Mouse (Mus musculus): ENCODE measurements at regions not wholly inside any gene's neighbourhood (a gene's known extent, or its start where the extent isn't known, plus 50 kb on each side); places are given as distances from the start of the nearest gene placed in this dataset.

- Histone ChIP-seq H3K9ac (replicated peaks) (no peak overlapping the region), H3K9me3 (no peaks in the 10 kb centered on the region), H3K4me1 (replicated peaks) (no peaks in the 10 kb centered on the region), H3K4me2 (no peak overlapping the region), H3K27me3 (no peaks in the 10 kb centered on the region), H3K4me3 (replicated peaks) (no peak overlapping the region), H3K36me3 (no peaks in the 10 kb centered on the region), H3K27ac (no peak overlapping the region)
- no peak for ATAC-seq (ENCODE audit: insufficient number of reproducible peaks, insufficient read depth, low FRiP score, low TSS enrichment, low read depth)
- 82% methylated on average over 11 of the region's 11 CpGs for WGBS
These were observed 140.4 kb upstream of the Nsun2 start for GRCm38 (mm10) chr13:69392917-69393827.

DNA sequence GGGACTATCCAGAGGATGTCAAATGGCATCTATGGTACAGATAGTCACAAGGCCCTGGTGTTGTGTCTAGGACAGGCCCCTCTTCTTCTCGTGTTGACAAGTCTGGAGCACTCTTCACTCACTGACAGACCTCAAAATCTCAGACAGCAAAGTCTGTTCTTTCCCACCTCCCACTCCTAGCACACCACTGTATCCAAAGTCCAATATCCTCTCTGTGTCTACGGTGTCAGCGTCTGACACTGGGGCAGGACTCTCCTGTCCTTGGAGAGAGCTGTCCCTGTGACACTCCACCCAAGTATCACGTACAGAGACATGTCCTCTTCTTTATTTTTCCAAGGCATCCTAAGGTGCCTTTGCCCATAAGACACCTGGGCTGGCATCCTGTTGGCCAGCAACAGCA is 139.0 kb upstream of the Nsun2 start:
- Histone ChIP-seq H3K27ac (no peak overlapping the region), H3K4me3 (replicated peaks) (no peak overlapping the region), H3K27me3 (no peaks in the 10 kb centered on the region), H3K4me2 (no peak overlapping the region), H3K36me3 (no peaks in the 10 kb centered on the region), H3K9ac (replicated peaks) (no peak overlapping the region), H3K4me1 (replicated peaks) (no peaks in the 10 kb centered on the region), H3K9me3 (no peaks in the 10 kb centered on the region)
- no peak for ATAC-seq (ENCODE audit: insufficient number of reproducible peaks, insufficient read depth, low FRiP score, low TSS enrichment, low read depth)
- WGBS: 89% methylated on average over 4 of the region's 4 CpGs

DNA sequence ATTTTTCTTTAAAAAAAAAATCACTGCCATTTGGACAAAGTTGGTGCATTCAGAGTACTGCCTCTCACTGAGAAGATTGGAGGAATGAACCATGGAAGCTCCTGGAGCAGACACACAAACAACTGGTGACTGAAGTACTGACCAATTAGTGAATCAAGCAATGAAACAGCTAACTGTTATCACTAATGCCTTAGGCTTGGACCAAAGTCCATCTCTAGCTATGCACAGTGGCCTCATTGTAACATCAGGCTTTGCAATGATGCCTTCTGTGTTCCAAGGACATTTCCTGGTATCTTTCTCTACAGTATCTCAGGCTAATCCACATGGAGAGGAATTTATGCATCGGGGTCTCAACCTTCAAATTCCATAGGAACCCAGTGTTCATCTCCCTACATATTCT is 123.2 kb upstream of the Nsun2 start:
- no peak overlapping the region for H3K4me2 ChIP-seq
- no peak overlapping the region for H3K4me3 ChIP-seq (replicated peaks)
- no peaks in the 10 kb centered on the region for H3K4me1 ChIP-seq (replicated peaks)
- H3K36me3 ChIP-seq: no peaks in the 10 kb centered on the region
- H3K9ac ChIP-seq (replicated peaks): no peak overlapping the region
- H3K27ac ChIP-seq: no peak overlapping the region
- ATAC-seq (ENCODE audit: insufficient number of reproducible peaks, insufficient read depth, low FRiP score, low TSS enrichment, low read depth): no peak
- H3K9me3 ChIP-seq: peaks cover 2% of the 10 kb centered on the region; the same call in 1 of the 2 replicates
- WGBS: 84% methylated on average over 1 of the region's 1 CpGs
- no peaks in the 10 kb centered on the region for H3K27me3 ChIP-seq

- Histone ChIP-seq H3K4me3 (replicated peaks) (no peak overlapping the region), H3K27ac (no peak overlapping the region), H3K36me3 (no peaks in the 10 kb centered on the region), H3K4me1 (replicated peaks) (no peaks in the 10 kb centered on the region), H3K27me3 (no peaks in the 10 kb centered on the region), H3K4me2 (no peak overlapping the region), H3K9ac (replicated peaks) (no peak overlapping the region), H3K9me3 (peaks cover 2% of the 10 kb centered on the region; the same call in 1 of the 2 replicates)
- 75% methylated on average over 7 of the region's 7 CpGs for WGBS
- no peak for ATAC-seq (ENCODE audit: insufficient number of reproducible peaks, insufficient read depth, low FRiP score, low TSS enrichment, low read depth)
These were observed 118.7 kb upstream of the Nsun2 start for GRCm38 (mm10) chr13:69414813-69415212.

GRCm38 (mm10) chr13:69416726-69417125 is 116.8 kb upstream of the Nsun2 start:
- ATAC-seq (ENCODE audit: insufficient number of reproducible peaks, insufficient read depth, low FRiP score, low TSS enrichment, low read depth): no peak
- H3K9ac ChIP-seq (replicated peaks): no peak overlapping the region
- no peaks in the 10 kb centered on the region for H3K27me3 ChIP-seq
- H3K36me3 ChIP-seq: no peaks in the 10 kb centered on the region
- 79% methylated on average over 2 of the region's 2 CpGs for WGBS
- no peaks in the 10 kb centered on the region for H3K9me3 ChIP-seq
- H3K27ac ChIP-seq: no peak overlapping the region
- no peak overlapping the region for H3K4me3 ChIP-seq (replicated peaks)
- no peaks in the 10 kb centered on the region for H3K4me1 ChIP-seq (replicated peaks)
- no peak overlapping the region for H3K4me2 ChIP-seq

DNA sequence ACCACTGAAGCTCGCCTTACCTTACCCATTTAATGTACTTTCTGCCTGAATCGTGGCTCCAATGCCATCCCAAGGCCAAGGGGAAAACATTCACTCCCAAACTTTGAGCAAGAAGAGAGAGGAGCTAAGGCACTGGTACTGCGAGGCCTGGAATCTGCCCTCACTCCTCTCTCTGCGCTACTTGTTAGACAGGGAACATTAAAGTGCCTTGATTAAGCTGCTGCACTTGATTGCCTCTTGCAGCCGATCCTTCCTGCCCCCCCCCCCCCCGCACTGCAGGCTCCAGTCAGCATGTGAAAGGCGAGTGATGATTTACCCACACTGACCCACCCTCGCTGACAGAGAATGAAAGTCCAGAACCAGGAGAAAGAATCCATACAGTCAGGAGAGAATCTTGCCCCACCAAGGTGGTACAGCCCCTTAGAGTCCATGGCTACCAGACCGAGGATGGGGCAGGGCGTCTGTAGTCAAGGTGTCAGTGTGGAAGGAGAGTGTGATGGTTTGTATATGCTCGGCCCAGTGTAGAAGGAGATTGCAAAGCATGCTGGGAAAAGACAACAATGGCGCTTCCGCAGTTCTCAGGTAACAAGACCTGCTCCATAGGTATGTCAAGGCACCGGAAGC is 115.6 kb upstream of the Nsun2 start:
- H3K27ac ChIP-seq: no peak overlapping the region
- ATAC-seq (ENCODE audit: insufficient number of reproducible peaks, insufficient read depth, low FRiP score, low TSS enrichment, low read depth): no peak
- no peak overlapping the region for H3K4me3 ChIP-seq (replicated peaks)
- WGBS: 72% methylated on average over 13 of the region's 14 CpGs
- no peak overlapping the region for H3K9ac ChIP-seq (replicated peaks)
- no peak overlapping the region for H3K4me2 ChIP-seq
- no peaks in the 10 kb centered on the region for H3K27me3 ChIP-seq
- H3K9me3 ChIP-seq: no peaks in the 10 kb centered on the region
- no peaks in the 10 kb centered on the region for H3K36me3 ChIP-seq
- no peaks in the 10 kb centered on the region for H3K4me1 ChIP-seq (replicated peaks)

GRCm38 (mm10) chr13:69420166-69420565 is 113.4 kb upstream of the Nsun2 start:
- Histone ChIP-seq H3K36me3 (no peaks in the 10 kb centered on the region), H3K9me3 (no peaks in the 10 kb centered on the region), H3K4me2 (no peak overlapping the region), H3K27me3 (no peaks in the 10 kb centered on the region), H3K4me1 (replicated peaks) (no peaks in the 10 kb centered on the region), H3K27ac (no peak overlapping the region), H3K4me3 (replicated peaks) (no peak overlapping the region), H3K9ac (replicated peaks) (no peak overlapping the region)
- ATAC-seq (ENCODE audit: insufficient number of reproducible peaks, insufficient read depth, low FRiP score, low TSS enrichment, low read depth): no peak
- WGBS: 88% methylated on average over 8 of the region's 8 CpGs

- no peaks in the 10 kb centered on the region for H3K9me3 ChIP-seq
- no peak overlapping the region for H3K9ac ChIP-seq (replicated peaks)
- H3K4me2 ChIP-seq: no peak overlapping the region
- no peak overlapping the region for H3K27ac ChIP-seq
- no peaks in the 10 kb centered on the region for H3K27me3 ChIP-seq
- H3K4me1 ChIP-seq (replicated peaks): no peaks in the 10 kb centered on the region
- ATAC-seq (ENCODE audit: insufficient number of reproducible peaks, insufficient read depth, low FRiP score, low TSS enrichment, low read depth): no peak
- no peak overlapping the region for H3K4me3 ChIP-seq (replicated peaks)
- H3K36me3 ChIP-seq: no peaks in the 10 kb centered on the region
These were observed 111.6 kb upstream of the Nsun2 start for GRCm38 (mm10) chr13:69421966-69422365.

DNA sequence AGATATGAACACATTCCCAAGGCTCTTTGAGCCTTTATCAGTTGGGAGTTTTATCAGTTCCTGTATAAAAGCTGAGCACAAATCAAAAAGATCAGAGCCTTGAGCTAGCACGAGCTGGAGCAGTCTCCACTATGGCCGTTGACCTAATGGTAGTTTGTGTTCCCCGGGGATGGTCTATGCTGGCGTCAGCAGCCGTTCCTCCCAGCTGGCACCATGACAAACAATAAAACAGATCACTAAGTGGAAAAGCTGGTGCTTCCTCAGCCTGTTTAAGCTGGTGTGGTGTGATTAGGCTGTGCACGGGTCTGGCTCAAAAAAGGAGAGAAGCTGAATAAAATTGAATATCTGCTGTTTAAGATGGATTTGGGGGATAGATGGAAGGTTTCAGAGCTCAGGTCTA is 107.4 kb upstream of the Nsun2 start:
- Histone ChIP-seq H3K36me3 (no peaks in the 10 kb centered on the region), H3K4me2 (no peak overlapping the region), H3K27me3 (no peaks in the 10 kb centered on the region), H3K4me3 (replicated peaks) (no peak overlapping the region), H3K4me1 (replicated peaks) (peaks cover 11% of the 10 kb centered on the region), H3K27ac (no peak overlapping the region), H3K9me3 (no peaks in the 10 kb centered on the region), H3K9ac (replicated peaks) (no peak overlapping the region)
- 44% methylated on average over 6 of the region's 6 CpGs for WGBS
- no peak for ATAC-seq (ENCODE audit: insufficient number of reproducible peaks, insufficient read depth, low FRiP score, low TSS enrichment, low read depth)

- no peaks in the 10 kb centered on the region for H3K36me3 ChIP-seq
- no peak overlapping the region for H3K9ac ChIP-seq (replicated peaks)
- no peak overlapping the region for H3K27ac ChIP-seq
- no peak overlapping the region for H3K4me3 ChIP-seq (replicated peaks)
- ATAC-seq (ENCODE audit: insufficient number of reproducible peaks, insufficient read depth, low FRiP score, low TSS enrichment, low read depth): no peak
- peaks cover 18% of the 10 kb centered on the region for H3K4me1 ChIP-seq (replicated peaks)
- no peaks in the 10 kb centered on the region for H3K27me3 ChIP-seq
- WGBS: 21% methylated on average over 5 of the region's 5 CpGs
- H3K4me2 ChIP-seq: no peak overlapping the region
- H3K9me3 ChIP-seq: no peaks in the 10 kb centered on the region
These were observed 104.0 kb upstream of the Nsun2 start for GRCm38 (mm10) chr13:69429596-69429995.

DNA sequence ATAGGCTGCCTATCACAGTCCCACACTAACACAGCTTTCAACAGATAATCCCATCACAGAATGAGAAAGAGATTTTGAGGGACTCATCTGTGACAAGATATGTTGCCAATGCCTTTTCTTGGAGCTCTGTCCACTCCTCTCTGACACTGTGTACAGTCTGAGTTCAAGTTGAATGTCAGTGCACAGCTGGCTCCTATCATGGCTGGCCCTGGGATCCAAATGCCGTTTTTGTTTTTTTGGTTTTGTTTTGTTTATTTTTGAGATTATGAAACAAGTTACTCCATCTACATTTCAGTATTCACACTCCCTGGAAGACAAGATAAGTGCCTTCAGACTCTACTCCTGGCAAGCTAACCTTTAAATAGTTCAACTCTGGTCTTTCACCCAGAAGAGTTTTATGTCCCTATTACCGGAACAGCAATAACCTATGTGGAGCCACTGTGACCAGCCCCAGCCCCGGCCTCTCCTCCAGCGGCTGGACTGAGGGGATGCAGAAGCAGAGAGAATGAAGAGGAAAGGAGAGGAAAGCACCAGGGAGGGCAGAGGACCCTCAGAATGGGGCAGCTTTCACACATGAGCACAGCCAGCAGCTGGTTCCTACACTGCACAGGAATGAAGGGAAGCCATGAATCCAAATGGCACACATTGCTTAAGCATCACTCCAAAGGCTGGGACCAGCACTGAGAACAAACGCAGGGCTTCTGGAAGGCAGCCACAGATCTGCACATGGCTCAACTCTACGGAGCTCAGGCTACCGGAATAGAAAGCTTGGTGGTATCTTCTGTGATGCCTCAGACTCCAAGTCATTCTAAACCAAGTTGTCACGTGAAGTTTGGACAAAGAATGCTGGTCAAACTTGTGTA is 99.9 kb upstream of the Nsun2 start:
- no peaks in the 10 kb centered on the region for H3K27me3 ChIP-seq
- H3K9ac ChIP-seq (replicated peaks): no peak overlapping the region
- peaks cover 21% of the 10 kb centered on the region for H3K4me1 ChIP-seq (replicated peaks)
- no peak overlapping the region for H3K4me2 ChIP-seq
- ATAC-seq (ENCODE audit: insufficient number of reproducible peaks, insufficient read depth, low FRiP score, low TSS enrichment, low read depth): no peak
- H3K36me3 ChIP-seq: no peaks in the 10 kb centered on the region
- no peak overlapping the region for H3K4me3 ChIP-seq (replicated peaks)
- 57% methylated on average over 8 of the region's 8 CpGs for WGBS
- 0 out of 2 replicates have a peak overlapping the region, but pooled peaks have one; percentile 31 for H3K27ac ChIP-seq
- H3K9me3 ChIP-seq: no peaks in the 10 kb centered on the region
